Mouse (Mus musculus): ENCODE results near the gene Ube2e2. TPM values are rescaled to one million over a fixed set of nuclear protein-coding genes. Genes with fewer than 3 reads are reported as not detected.

Ube2e2 gene
- 37.7 TPM for polyA plus RNA-seq (2012; fragmentation: generic; extraction: Trizol)

- Histone ChIP-seq H3K27me3 (ENCODE audit: control insufficient read depth, insufficient read depth, insufficient read length) (no peaks in the 10 kb centered on the region), H3K4me2 (ENCODE audit: low read depth) (peak within 1 kb of the TSS; percentile 67), H3ac (ENCODE audit: control insufficient read depth, insufficient read length) (peak within 1 kb of the TSS; percentile 30), H3K4me3 (peak within 1 kb of the TSS; percentile 61), H3K79me2 (ENCODE audit: control insufficient read depth, insufficient read depth) (peaks cover 22% of the 10 kb centered on the region), H3K36me3 (ENCODE audit: control insufficient read depth, insufficient read depth) (no peaks in the 10 kb centered on the region)
- peak in 1 of 3 experiments; percentile 46 for TF ChIP-seq MYOD1 (IDR thresholded peaks at IDR 0.05; ENCODE audit: control insufficient read depth in 1 of 3, insufficient read length in 2 of 3, low read depth in 2 of 3)
- no peak for TF ChIP-seq TCF12 (IDR thresholded peaks at IDR 0.05; ENCODE audit: insufficient read depth, poor library complexity, severe bottlenecking)
These were observed at the start of gene Ube2e2 for GRCm38 (mm10) chr14:18893947-18894445. Gene Ube2e2, minus strand, starts transcription at chr14:18894267.

DNA sequence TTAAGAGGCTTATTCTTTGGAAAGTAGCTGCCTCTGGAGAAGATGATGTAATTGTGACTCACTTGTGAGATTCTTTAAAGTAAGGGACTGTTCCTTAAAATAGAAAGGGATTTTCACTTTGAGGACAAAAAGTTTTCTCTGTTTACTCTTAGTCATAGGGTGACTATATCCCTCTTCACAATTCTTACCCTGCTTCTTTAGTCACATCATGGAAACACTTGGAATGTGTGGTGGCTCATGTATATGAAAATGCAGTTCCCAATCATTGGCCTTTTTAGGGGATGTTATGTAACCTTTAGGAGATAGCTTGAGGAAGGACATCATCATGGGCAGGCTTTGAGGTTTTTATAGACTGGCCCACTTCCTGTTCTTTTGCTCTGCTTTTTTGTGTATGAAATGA, 46.0 kb upstream of the Ube2e2 start:
- Histone ChIP-seq H3K4me2 (ENCODE audit: low read depth) (peak overlapping the region; percentile 46), H3ac (ENCODE audit: control insufficient read depth, insufficient read length) (no peak overlapping the region), H3K27me3 (ENCODE audit: control insufficient read depth, insufficient read depth, insufficient read length) (no peaks in the 10 kb centered on the region), H3K79me2 (ENCODE audit: control insufficient read depth, insufficient read depth) (no peaks in the 10 kb centered on the region), H3K36me3 (ENCODE audit: control insufficient read depth, insufficient read depth) (no peaks in the 10 kb centered on the region), H3K4me3 (no peak overlapping the region)
- TF ChIP-seq CEBPB (IDR thresholded peaks at IDR 0.05; ENCODE audit: insufficient read depth, poor library complexity, severe bottlenecking) (0 out of 2 replicates have a peak, but pooled peaks have one; percentile 3), USF1 (IDR thresholded peaks at IDR 0.05; ENCODE audit: low read depth) (no peak)

DNA sequence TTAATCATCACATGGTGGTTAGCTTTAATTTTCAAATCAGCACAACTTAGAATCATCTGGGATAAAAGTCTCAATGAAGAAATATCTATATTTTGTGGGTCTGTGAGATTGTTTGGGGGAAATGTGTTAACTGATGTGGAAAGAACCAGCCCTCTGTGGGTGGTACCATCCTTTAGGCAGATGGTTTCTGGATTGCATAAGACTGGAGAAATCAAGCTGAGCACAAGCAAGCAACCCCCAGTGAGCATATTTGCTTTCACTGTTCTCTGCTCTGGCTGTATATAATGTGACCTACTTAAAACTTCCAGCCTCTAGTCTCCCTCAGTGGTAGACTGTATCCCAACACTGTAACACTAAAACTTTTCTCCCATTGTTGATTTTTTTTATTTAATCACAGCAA, 9.5 kb upstream of the Ube2e2 start:
- H3K27me3 ChIP-seq (ENCODE audit: control insufficient read depth, insufficient read depth, insufficient read length): no peaks in the 10 kb centered on the region
- TF ChIP-seq CEBPB (IDR thresholded peaks at IDR 0.05; ENCODE audit: insufficient read depth, poor library complexity, severe bottlenecking) (no peak), REST (IDR thresholded peaks at IDR 0.05; ENCODE audit: insufficient read depth, insufficient read length) (no peak), E2F4 (IDR thresholded peaks at IDR 0.05; ENCODE audit: insufficient read depth) (no peak), MYOG (IDR thresholded peaks at IDR 0.05; ENCODE audit: control insufficient read depth in 1 of 3, insufficient read depth in 1 of 3, insufficient read length in 2 of 3, low read depth in 2 of 3) (no peak)
- H3K36me3 ChIP-seq (ENCODE audit: control insufficient read depth, insufficient read depth): no peaks in the 10 kb centered on the region
- H3K4me3 ChIP-seq: no peak overlapping the region
- H3ac ChIP-seq (ENCODE audit: control insufficient read depth, insufficient read length): no peak overlapping the region
- H3K79me2 ChIP-seq (ENCODE audit: control insufficient read depth, insufficient read depth): no peaks in the 10 kb centered on the region
- H3K4me2 ChIP-seq (ENCODE audit: low read depth): no peak overlapping the region

DNA sequence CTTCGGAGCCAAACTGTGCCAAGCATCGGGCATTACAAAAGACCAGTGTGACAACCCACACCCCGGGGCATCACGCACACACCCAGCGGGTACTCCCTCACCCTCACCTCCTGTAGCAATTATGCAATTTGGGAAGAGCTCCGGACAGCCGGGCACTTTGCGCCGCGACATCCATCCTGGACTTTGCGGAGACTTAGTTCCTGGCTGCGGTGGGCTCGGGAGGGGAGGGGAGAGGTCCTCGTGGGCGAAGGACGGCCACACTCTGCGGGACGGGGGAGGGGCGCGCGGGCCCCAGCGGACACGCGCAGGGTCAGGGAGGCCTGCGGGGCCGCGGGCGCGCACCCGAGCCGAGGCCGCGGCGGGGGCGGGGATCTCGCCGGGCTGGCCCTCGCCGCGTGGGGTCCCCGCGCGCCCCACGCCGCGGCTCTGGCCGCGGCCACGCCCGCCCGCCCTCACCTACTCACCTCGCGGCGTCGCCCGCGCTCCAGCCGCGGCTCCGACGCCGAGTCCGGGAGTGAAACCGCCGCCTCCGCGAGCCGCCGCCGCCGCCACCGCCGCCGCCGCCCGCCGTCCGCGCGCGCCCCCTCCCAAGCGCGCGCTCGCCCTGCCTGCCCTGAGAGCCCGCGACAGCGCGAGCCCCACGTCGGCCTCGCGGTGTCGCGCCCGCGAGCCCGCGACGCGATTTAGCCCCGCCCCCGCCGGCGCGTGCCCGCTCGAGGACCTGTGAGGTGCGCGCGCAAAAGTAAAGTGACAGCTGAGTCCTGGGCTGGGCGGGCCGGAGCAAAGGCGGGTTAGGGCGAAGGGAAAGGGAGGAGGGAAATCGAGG, 733 bp downstream of the Ube2e2 start:
- Histone ChIP-seq H3K4me3 (peak overlapping the region; percentile 61), H3K27me3 (ENCODE audit: control insufficient read depth, insufficient read depth, insufficient read length) (no peaks in the 10 kb centered on the region), H3ac (ENCODE audit: control insufficient read depth, insufficient read length) (peak overlapping the region; percentile 30), H3K36me3 (ENCODE audit: control insufficient read depth, insufficient read depth) (no peaks in the 10 kb centered on the region), H3K4me2 (ENCODE audit: low read depth) (peak overlapping the region; percentile 67), H3K79me2 (ENCODE audit: control insufficient read depth, insufficient read depth) (peaks cover 22% of the 10 kb centered on the region)
- TF ChIP-seq POLR2AphosphoS2 (IDR thresholded peaks at IDR 0.05; ENCODE audit: insufficient read length, low read depth) (no peak), USF1 (IDR thresholded peaks at IDR 0.05; ENCODE audit: low read depth) (no peak), E2F4 (IDR thresholded peaks at IDR 0.05; ENCODE audit: insufficient read depth) (no peak), TCF12 (IDR thresholded peaks at IDR 0.05; ENCODE audit: insufficient read depth, poor library complexity, severe bottlenecking) (no peak), CEBPB (IDR thresholded peaks at IDR 0.05; ENCODE audit: insufficient read depth, poor library complexity, severe bottlenecking) (peak; percentile 52; the same call in 1 of the 2 replicates), POLR2A (IDR thresholded peaks at IDR 0.05; ENCODE audit: insufficient read length, low read depth) (peak; percentile 43), TCF3 (IDR thresholded peaks at IDR 0.05; ENCODE audit: insufficient read length, low read depth) (no peak), REST (IDR thresholded peaks at IDR 0.05; ENCODE audit: insufficient read depth, insufficient read length) (no peak), MAX (IDR thresholded peaks at IDR 0.05; ENCODE audit: low read depth) (no peak), SRF (IDR thresholded peaks at IDR 0.05; ENCODE audit: control insufficient read depth, insufficient read length, low read depth) (no peak), MYOG (IDR thresholded peaks at IDR 0.05; ENCODE audit: control insufficient read depth in 1 of 3, insufficient read depth in 1 of 3, insufficient read length in 2 of 3, low read depth in 2 of 3) (peak in 1 of 3 experiments; percentile 60), MYOD1 (IDR thresholded peaks at IDR 0.05; ENCODE audit: control insufficient read depth in 1 of 3, insufficient read length in 2 of 3, low read depth in 2 of 3) (peak in 1 of 3 experiments; percentile 51)

DNA sequence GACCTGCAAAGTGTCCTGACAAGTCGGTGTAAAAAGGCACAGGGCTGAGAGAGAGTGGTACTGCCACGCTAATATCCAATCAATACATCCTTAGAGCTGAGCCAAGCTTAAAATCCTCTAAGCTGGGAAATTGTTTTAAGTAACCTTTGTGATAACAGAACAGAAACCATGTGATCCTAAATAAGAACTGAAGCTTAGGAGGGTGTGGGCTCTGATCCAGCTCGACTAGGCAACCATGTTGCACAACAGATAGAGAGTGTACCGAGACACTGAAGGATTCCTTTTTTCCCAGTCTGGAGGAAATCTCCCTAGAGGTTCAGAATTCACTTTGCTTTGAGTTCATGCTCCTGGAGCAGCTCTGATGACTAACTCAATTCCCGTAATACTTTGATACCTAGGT, 4.5 kb downstream of the Ube2e2 start:
- TF ChIP-seq TCF12 (IDR thresholded peaks at IDR 0.05; ENCODE audit: insufficient read depth, poor library complexity, severe bottlenecking) (no peak), MYOD1 (IDR thresholded peaks at IDR 0.05; ENCODE audit: control insufficient read depth in 1 of 3, insufficient read length in 2 of 3, low read depth in 2 of 3) (no peak), REST (IDR thresholded peaks at IDR 0.05; ENCODE audit: insufficient read depth, insufficient read length) (no peak), USF1 (IDR thresholded peaks at IDR 0.05; ENCODE audit: low read depth) (no peak), E2F4 (IDR thresholded peaks at IDR 0.05; ENCODE audit: insufficient read depth) (no peak)
- Histone ChIP-seq H3K36me3 (ENCODE audit: control insufficient read depth, insufficient read depth) (peaks cover 5% of the 10 kb centered on the region), H3K4me3 (no peak overlapping the region), H3K79me2 (ENCODE audit: control insufficient read depth, insufficient read depth) (peaks cover 22% of the 10 kb centered on the region), H3K27me3 (ENCODE audit: control insufficient read depth, insufficient read depth, insufficient read length) (no peaks in the 10 kb centered on the region), H3K4me2 (ENCODE audit: low read depth) (no peak overlapping the region), H3ac (ENCODE audit: control insufficient read depth, insufficient read length) (no peak overlapping the region)
